21 mouse cellular contexts compared by ENCODE assay signal in the genomic region with DNA sequence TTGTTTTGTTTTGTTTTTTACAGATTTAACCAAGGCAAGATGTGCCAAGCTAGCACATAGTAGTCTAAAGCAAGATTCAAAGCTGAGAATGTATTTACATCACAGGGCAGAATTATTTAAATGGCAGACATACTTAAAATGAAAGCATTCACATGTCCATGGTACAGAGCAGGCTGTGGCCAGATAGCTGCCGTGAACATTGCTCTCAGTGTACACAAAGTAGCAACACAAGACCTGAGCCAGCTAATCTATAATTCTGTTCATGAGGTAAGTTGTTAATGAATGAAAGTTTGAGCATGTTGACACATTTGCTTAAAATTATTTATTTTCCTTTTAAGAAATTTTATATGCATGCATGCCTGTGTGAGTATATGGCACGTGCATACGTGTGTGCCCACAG.
DNase-seq lines count a peak whose midpoint lies in the region; ATAC-seq and TF ChIP-seq lines count a peak whose summit lies in the region.
"Had no signal": no experiment of that assay in that cellular context is flagged by ENCODE, and none has a peak within 500 bp of the region (broad histone marks: within the 10 kb centered on the region; RNA-seq: fewer than 3 reads in every experiment).

No protein-coding gene starts in this region.

- peak; percentile 85 for DNase-seq in liver, adult 2 months (ENCODE audit: extremely low read depth, low read depth, low spot score)
- DNase-seq in liver, embryonic 11.5 days (ENCODE audit: low spot score) = no peak
- no peak for DNase-seq in liver
- no peak for DNase-seq in liver, postnatal 0 days
- DNase-seq: adrenal gland, adult 2 months; adrenal gland, adult 8-10 months; adrenal gland, postnatal 10 days; adrenal gland, postnatal 14 days; adrenal gland, postnatal 25 days; adrenal gland, postnatal 36 days; B cell, adult 2 months; cerebellum, adult 11 months; cerebellum, adult 11-12 months; cerebellum, adult 18-20 months had no signal

- peak overlapping the region; percentile 41 for H3K27ac ChIP-seq in liver, adult 2 months (replicated peaks; ENCODE audit: insufficient read depth, low read depth, low read length)
- H3K27ac ChIP-seq in liver, embryonic 11.5 days (ENCODE audit: low read depth, low read length) = no peak overlapping the region
- H3K27ac ChIP-seq in liver, embryonic 16.5 days (ENCODE audit: low read length) = no peak overlapping the region
- peak overlapping the region; percentile 61; the same call in 1 of the 2 replicates for H3K27ac ChIP-seq in liver, postnatal 0 days (ENCODE audit: low read depth)
- H3K27ac ChIP-seq in liver, embryonic 12.5 days = no peak overlapping the region

- 36% methylated on average over 3 of the region's 3 CpGs for WGBS in liver, adult 2 months
- 85% methylated on average over 3 of the region's 3 CpGs for WGBS in liver, embryonic 11.5 days
- WGBS in liver, embryonic 16.5 days (ENCODE audit: insufficient replicate concordance) = 70% methylated on average over 3 of the region's 3 CpGs
- 76% methylated on average over 3 of the region's 3 CpGs for WGBS in liver, postnatal 0 days (ENCODE audit: insufficient replicate concordance)
- 80% methylated on average over 3 of the region's 3 CpGs for WGBS in liver, embryonic 12.5 days (ENCODE audit: insufficient replicate concordance)

- no peak overlapping the region for H3K9ac ChIP-seq in liver, adult 2 months (ENCODE audit: low read depth, low read length)
- no peak overlapping the region for H3K9ac ChIP-seq in liver, embryonic 11.5 days (ENCODE audit: low read depth, low read length)
- no peak overlapping the region for H3K9ac ChIP-seq in liver, embryonic 16.5 days (ENCODE audit: low read depth, low read length)
- no peak overlapping the region for H3K9ac ChIP-seq in liver, postnatal 0 days (replicated peaks)
- no peak overlapping the region for H3K9ac ChIP-seq in liver, embryonic 12.5 days

- no peaks in the 10 kb centered on the region for H3K36me3 ChIP-seq in liver, adult 2 months (ENCODE audit: control insufficient read depth, insufficient read depth, low read length)
- no peaks in the 10 kb centered on the region; the same call in 1 of the 2 replicates for H3K36me3 ChIP-seq in liver, embryonic 11.5 days (ENCODE audit: control insufficient read depth, insufficient read depth, low read length)
- H3K36me3 ChIP-seq in liver, embryonic 16.5 days (ENCODE audit: control insufficient read depth, insufficient read depth) = no peaks in the 10 kb centered on the region
- no peaks in the 10 kb centered on the region for H3K36me3 ChIP-seq in liver, postnatal 0 days (replicated peaks; ENCODE audit: insufficient read depth, low read length)
- no peaks in the 10 kb centered on the region for H3K36me3 ChIP-seq in liver, embryonic 12.5 days
- H3K36me3 ChIP-seq: G1E had no signal

- H3K79me2 ChIP-seq in liver, adult 2 months (ENCODE audit: control insufficient read depth, insufficient read depth, low read length) = no peaks in the 10 kb centered on the region

- H3K4me3 ChIP-seq in liver, adult 2 months (ENCODE audit: insufficient read depth, low read depth, low read length) = no peak overlapping the region
- H3K4me3 ChIP-seq in liver, embryonic 11.5 days (ENCODE audit: low read depth, low read length) = no peak overlapping the region
- no peak overlapping the region for H3K4me3 ChIP-seq in liver, embryonic 16.5 days (ENCODE audit: low read depth, low read length)
- no peak overlapping the region for H3K4me3 ChIP-seq in liver, postnatal 0 days (ENCODE audit: low read depth, low read length)
- H3K4me3 ChIP-seq in liver, embryonic 12.5 days = no peak overlapping the region

- no peak for TF ChIP-seq CTCF in liver, adult 2 months (IDR thresholded peaks at IDR 0.05; ENCODE audit: low read depth, low read length)
- TF ChIP-seq CTCF in liver, postnatal 0 days (IDR thresholded peaks at IDR 0.05; ENCODE audit: low read depth) = no peak

- no peak for TF ChIP-seq POLR2A in liver, adult 2 months (IDR thresholded peaks at IDR 0.05; ENCODE audit: extremely low read depth, insufficient read depth, low read length)

- H3K4me1 ChIP-seq in liver, adult 2 months (ENCODE audit: control insufficient read depth, insufficient read depth, low read length) = peaks cover 10% of the 10 kb centered on the region
- H3K4me1 ChIP-seq in liver, embryonic 11.5 days (replicated peaks; ENCODE audit: control insufficient read depth, insufficient read depth, low read length) = no peaks in the 10 kb centered on the region
- H3K4me1 ChIP-seq in liver, embryonic 16.5 days (ENCODE audit: control insufficient read depth, low read depth, low read length) = no peaks in the 10 kb centered on the region
- no peaks in the 10 kb centered on the region for H3K4me1 ChIP-seq in liver, postnatal 0 days (ENCODE audit: insufficient read depth)
- no peaks in the 10 kb centered on the region for H3K4me1 ChIP-seq in liver, embryonic 12.5 days

- no peaks in the 10 kb centered on the region for H3K9me3 ChIP-seq in liver, embryonic 11.5 days (ENCODE audit: control insufficient read depth, low read length)
- no peaks in the 10 kb centered on the region for H3K9me3 ChIP-seq in liver, embryonic 16.5 days (replicated peaks; ENCODE audit: control insufficient read depth, low read length)
- H3K9me3 ChIP-seq in liver, postnatal 0 days (ENCODE audit: low read length) = no peaks in the 10 kb centered on the region
- no peaks in the 10 kb centered on the region for H3K9me3 ChIP-seq in liver, embryonic 12.5 days (replicated peaks)

- TF ChIP-seq EP300 in liver, postnatal 0 days (IDR thresholded peaks at IDR 0.05; ENCODE audit: low read depth) = no peak

- H3K27me3 ChIP-seq in liver, adult 2 months (ENCODE audit: control insufficient read depth, insufficient read depth, low read length) = no peaks in the 10 kb centered on the region
- no peaks in the 10 kb centered on the region for H3K27me3 ChIP-seq in liver, embryonic 11.5 days (replicated peaks; ENCODE audit: control insufficient read depth, insufficient read depth, low read length)
- no peaks in the 10 kb centered on the region for H3K27me3 ChIP-seq in liver, embryonic 16.5 days (ENCODE audit: control insufficient read depth, insufficient read depth, low read depth, low read length)
- H3K27me3 ChIP-seq in liver, postnatal 0 days (ENCODE audit: insufficient read depth, low read length) = no peaks in the 10 kb centered on the region
- H3K27me3 ChIP-seq in liver, embryonic 12.5 days (replicated peaks) = no peaks in the 10 kb centered on the region
- H3K27me3 ChIP-seq: CH12.LX, Patski had no signal

- ATAC-seq in liver, embryonic 11.5 days (replicated peaks; ENCODE audit: low FRiP score) = no peak
- 0 out of 2 replicates have a peak, but pooled peaks have one; percentile 50 for ATAC-seq in liver, embryonic 16.5 days (ENCODE audit: low read depth)
- peak; percentile 93 for ATAC-seq in liver, postnatal 0 days
- no peak for ATAC-seq in liver, embryonic 12.5 days
- ATAC-seq: activated CD4-positive, CD25-positive, alpha-beta regulatory T cell, adult 4 months; CD4-positive, CD25-positive, alpha-beta regulatory T cell, adult 4 months; Patski had no signal

- no peak overlapping the region for H3K4me2 ChIP-seq in liver, embryonic 11.5 days
- no peak overlapping the region for H3K4me2 ChIP-seq in liver, embryonic 16.5 days (ENCODE audit: low read depth, low read length)
- no peak overlapping the region for H3K4me2 ChIP-seq in liver, postnatal 0 days (ENCODE audit: low read depth, low read length)
- H3K4me2 ChIP-seq in liver, embryonic 12.5 days = no peak overlapping the region

Comparison
In these comparisons a context has a peak if more than half of its experiments do, and no peak if none do; other contexts are left out.
1. H3K27ac ChIP-seq: peak in liver, adult 2 months (single experiment) and liver, postnatal 0 days (single experiment); none in liver, embryonic 11.5 days (single experiment), liver, embryonic 16.5 days (single experiment) and liver, embryonic 12.5 days (single experiment).
2. ATAC-seq: peak in liver, embryonic 16.5 days (single experiment) and liver, postnatal 0 days (single experiment); none in liver, embryonic 11.5 days (single experiment) and liver, embryonic 12.5 days (single experiment).